Mouse (Mus musculus) adrenal gland, postnatal 4 days (tissue): ENCODE data around the gene Siah3. TPM values are rescaled to one million over a fixed set of nuclear protein-coding genes. Genes with fewer than 3 reads are reported as not detected.
"Not testable (repeated sequence)": the region's sequence is repeated elsewhere in the genome, so short reads cannot be mapped to it uniquely, and the experiment has no call there.

Experiments used
- DNase-seq, 2 experiments: peaks; one replicate each; pipeline ENCODE4 v3.0.0; 2021 to 2022; ENCODE audit warnings: low spot score in 2 of 2, mixed read lengths in 2 of 2
- long read RNA-seq, 2 experiments: library from polyadenylated mRNA; stranded (forward); transcript quantifications; one replicate each; pipeline ENCODE4 v2.0.0; 2021
- total RNA-seq, 2 experiments: library from RNA; stranded (reverse); gene quantifications; 2 replicates each; pipeline ENCODE4 v1.2.3; 2021

Siah3 gene
- under 1 TPM; 0.62 to 0.87 TPM for total RNA-seq
- long read RNA-seq, experiment 1: 0 reads
- long read RNA-seq, experiment 2, partial matches to known transcripts: 0 of 1 reads
- long read RNA-seq, experiment 2, other reads (novel, unspliced or antisense): 1 of 1 reads

DNA sequence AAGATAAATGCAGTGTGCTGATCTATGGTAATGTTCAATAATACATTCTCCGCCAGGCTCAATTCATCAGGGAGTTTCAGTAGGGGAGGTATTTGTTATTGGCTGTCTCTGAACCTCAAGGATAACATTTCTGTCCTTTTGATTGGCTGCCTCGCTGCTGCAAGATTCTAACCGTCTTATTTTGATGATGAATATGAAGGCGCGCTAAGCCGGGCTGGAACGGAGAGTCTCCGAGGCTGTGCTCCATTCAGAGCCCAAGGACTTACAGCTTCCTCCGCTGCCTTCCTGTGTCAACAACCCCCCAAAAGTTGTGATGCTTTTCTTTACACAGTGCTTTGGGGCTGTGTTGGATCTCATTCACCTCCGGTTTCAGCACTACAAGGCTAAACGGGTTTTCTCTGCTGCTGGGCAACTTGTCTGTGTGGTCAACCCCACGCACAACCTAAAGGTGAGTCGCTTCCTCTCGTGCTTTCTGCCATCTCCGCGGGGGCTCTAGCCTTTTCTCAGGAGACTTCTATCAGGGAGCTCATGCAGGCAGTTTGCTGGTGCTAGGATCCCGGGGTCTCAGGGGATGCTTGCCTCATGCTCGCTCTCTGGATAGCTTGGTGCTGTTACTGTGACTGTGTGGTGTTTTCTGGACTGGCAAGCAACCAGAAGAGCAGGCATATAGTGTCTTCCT lies at the start of gene Siah3:
Siah3 (plus strand) TSS at position 240 of the 679 bp plus-strand sequence.
- no peak for DNase-seq

DNA sequence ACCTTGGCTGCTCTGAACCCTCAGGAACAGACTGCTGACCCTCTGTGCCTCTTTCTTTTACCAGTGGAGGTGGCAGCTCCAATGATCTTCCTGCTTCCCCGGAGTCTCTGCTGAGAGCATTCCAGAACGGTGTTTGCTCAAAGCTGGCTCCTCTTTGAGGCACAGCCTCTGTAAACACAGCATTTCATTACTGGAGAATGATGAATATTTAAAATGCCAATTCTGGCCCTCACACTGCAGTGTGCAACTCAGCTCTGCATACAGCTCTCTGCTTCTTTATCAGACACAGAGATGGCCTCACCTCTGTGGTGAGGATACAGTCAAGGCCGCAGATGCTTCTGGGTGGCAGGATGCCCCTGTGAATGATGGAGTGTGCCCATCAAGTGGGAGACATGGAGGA lies 46.0 kb upstream of the Siah3 start:
- DNase-seq: no peak

DNA sequence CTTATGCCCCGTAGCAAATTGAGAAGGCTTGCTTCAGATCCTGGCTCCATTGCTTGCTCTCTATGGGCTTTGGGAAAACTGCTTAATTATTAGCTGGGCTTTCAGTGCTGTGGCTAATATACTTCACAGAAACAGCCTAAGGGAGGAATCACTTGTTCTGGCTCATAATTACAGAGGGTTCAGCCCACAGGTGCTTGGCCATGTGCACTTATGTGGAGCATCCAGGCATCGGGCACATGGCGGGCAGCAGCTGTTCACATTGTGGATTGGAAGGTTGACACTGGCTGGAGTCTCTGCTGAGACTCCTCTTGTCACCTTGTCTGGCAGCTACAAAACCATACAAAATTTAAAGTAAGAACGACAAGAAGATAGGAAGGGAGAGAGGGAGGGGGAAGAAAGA lies 45.4 kb upstream of the Siah3 start:
- no peak for DNase-seq

DNA sequence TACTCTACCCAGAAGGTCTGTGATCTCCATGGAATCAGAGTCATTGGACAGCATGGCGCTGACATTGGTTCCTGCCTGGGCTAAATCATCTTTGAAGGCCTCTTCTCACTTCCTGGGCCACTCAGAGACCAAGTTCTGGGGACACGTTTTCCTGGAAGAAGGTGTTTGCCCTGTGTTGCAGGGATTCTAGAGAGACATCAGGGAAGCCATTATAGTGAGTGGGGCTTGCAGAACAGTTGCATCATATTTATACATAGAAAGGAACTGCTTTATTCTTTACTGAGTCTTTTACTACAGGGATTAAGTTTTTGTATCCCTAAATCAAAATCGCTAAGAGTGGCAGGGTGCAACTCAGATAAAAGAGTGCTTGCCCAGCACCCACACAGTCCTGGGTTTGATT lies 37.1 kb upstream of the Siah3 start:
- no peak for DNase-seq

DNA sequence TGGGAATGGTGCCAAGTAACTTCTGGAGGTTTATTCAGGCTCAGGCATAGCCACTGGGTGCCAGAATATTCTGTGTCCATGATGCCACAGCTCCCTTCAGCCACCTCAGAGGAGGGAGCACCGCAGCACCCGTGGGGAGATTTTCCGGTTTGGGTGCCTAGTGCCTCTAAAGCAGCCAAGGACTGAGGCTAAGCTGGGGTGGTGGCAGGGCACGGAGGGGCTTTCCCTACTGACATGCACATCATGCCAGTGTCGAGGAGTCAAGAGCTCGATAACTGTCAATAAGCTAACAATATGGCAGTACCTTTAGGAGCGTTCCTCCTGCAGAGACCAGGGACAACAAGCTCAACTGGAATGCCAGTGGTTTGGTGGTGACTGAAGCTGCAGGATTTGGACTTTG lies 35.9 kb upstream of the Siah3 start:
- no peak for DNase-seq

DNA sequence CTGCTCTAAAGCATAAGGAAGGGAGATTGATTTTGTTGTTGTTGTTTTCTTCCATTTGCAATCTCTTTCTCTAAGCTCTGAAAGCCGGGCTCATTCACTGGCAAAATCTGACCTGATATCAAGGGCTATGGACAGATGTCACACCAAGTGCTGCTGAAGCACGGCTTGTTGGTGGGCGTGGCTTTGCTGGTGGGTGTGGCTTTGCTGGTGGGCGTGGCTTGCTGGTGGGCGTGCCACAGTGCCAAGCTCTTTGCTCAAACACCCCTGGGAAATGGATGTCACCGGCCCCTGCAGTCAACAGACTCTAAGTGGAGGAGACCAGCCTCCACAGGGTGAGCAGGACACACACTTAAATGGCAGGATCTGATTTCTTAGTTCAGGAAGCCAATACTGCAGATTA lies 35.0 kb upstream of the Siah3 start:
- no peak for DNase-seq

DNA sequence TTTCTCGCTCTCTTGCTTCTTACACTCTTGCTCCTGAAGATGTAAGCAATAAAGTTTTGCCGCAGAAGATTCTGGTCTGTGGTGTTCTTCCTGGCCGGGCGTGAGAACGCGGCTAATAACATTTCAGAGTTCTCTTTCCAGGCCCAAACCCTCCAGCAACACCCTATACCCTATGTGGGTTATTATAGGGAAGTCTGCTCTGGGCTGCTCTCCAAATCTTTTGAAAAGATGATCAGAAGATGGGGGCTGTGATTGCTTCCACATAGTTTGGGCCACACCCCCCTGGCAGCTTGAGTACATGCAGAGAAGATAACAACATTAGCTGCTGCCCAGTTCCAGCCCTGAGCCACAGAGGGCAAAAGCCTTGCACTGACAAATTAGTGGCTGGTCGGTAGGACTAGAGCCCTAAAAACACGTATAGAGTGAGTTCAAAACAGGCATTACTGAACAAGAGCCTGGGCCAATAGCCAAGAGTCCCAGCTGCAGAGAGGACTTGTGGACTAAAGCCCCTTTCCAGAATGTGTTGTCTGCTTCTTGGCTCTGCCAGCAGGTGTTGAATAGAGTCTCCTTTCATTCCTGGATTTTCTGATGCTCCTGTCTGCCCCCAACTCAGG lies 24.5 kb upstream of the Siah3 start:
- DNase-seq: no peak

DNA sequence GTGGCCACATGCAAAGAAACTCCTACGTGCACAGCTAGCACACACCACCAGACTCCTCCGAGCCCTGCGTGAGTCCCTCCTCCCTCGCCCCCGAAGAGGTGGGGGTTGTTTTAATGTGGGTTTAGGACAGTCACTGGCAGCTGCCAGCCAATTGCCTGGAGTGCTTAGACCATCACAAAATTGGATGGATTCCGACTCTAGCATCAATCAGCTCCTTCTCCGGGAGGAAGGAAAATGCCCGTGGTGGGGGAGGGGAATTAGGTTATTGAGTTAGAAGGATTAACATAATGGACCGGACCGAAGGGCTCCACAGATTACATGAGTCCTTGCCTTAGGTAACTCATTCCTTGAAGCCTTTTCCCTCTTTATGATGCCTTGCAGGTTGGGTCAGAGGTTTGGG lies 22.9 kb upstream of the Siah3 start:
- DNase-seq: no peak

DNA sequence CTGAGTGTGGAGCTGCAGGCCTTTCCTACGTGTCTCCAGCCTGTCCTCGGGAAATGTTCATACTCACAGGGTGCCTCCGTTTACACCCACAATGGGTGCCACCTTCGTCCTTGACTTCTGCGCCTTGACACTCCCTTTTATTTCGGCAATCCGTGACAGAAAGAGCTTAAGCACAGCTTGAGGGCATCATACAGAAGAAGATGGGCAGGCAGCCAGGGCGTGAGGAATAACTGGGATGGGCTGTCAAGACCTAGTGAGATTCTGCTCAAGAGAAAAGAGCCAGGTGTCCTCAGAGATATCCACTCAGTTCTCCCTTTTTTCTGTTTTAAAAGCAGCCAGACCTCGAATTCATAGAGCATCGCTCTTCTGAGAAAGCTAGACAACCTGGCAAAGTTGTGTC lies 21.2 kb upstream of the Siah3 start:
- DNase-seq: no peak

DNA sequence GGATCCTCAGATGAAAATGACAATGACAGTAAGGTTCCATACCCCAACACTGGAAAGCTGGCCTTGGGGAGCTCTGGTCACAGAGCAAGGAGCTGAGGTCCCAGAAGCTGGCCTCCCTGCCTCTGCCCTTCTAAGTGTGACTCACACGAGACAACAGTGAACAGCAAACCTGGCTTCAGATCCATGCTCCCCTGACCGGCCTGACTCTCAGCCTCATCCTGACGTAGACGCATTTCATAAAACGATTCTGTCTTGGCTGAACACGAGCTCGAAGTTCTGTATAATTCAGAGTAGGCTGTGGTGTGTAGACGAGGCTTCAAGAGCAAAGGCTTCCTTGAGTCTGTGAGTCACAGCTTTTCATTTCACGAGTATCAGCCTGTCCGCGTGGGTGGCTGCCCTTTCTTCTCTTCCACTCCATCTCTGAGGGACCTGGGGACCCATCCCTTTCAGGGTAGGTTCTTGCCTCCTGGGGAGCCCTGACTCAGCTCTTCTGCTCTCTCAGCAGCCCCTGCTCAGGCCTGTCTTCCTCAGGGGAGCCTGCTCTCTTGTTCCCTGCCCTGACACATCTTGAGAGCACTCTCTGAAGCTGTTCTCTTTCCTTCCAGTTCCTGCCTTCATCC lies 11.2 kb upstream of the Siah3 start:
- no peak for DNase-seq

DNA sequence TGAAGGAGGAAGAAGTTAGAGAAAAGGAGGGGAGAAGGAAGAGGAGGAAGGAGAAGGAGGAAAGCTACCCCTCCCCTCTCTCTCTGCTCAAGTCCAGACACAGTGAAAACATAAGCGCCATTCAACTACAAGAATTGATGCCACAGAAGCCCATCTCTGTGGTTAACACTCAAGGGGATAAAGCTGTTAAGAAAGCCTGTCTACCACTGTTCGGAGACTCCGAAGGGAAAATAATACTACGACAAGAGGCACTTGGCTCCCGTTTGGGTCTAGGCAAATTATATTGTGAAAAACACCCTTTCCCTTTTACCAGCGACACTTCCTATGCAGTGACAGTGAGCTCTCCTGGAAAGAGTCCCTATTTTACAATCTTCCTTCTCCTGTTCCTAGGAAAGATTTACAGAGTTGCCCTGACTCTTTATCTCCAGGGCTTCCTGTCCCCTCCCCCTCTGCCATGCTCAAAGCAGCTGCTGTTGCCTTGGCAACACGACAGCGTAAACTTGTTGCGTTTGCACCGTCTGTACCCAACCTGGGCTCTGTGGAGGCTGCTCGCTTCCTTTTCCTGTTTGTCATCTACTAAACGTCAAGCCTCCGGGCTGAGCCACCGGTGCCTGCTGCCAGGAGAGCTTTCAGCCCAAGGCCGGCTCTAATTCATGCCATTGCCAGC lies 10.4 kb upstream of the Siah3 start:
- DNase-seq: peak in 1 of 2 experiments; percentile 58

DNA sequence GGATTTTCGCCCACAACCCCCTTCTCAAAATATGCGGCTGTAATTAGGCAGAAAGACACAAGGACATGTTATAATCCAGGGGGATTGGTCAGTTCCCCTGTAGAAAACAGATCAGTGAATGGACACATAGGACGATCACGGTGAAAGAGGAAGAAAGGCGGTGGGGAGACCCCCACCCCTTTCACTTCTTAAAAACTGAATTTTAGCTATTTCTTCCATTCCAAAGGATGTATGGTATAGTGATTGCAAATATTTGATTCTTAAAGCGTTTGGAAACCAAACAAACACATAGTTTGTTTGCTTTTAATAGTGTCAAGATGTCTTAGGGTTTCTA lies 9.9 kb upstream of the Siah3 start:
- no peak for DNase-seq

DNA sequence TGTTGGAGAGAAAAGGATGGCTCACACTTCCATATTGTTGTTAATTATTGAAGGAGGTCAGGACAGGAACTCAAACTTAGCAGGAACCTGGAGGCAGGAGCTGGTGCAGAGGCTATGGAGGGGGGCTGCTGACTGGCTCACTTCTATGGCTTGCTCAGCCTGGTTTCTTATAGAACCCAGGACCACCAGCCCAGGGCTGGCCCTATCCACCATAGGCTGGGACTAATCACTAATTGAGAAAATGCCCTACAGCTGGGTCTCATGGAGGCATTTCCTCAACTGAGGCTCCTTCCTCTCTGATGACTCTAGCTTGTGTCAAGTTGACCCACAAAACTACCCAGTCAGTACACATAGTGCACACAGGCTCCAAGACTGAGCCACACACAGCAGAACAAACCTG lies 9.5 kb upstream of the Siah3 start:
- DNase-seq: not testable (repeated sequence)

DNA sequence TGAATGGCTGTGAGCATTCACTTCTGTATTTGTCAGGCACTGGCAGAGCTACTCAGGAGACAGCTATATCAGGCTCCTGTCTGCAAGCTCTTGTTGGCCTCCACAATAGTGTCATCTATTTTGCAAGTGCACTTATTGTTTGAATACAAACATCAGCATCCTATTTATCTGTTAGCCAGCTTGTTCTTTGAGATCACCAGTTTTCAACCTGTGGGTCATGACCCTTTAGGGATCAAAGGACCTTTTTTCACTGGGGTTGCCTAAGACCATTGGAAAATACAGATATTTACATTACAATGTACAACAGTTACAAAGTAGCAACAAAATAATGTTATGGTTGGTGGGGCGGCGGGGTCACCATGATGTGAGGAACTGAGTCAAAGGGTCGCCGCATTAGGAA lies 1.9 kb upstream of the Siah3 start:
- no peak for DNase-seq

DNA sequence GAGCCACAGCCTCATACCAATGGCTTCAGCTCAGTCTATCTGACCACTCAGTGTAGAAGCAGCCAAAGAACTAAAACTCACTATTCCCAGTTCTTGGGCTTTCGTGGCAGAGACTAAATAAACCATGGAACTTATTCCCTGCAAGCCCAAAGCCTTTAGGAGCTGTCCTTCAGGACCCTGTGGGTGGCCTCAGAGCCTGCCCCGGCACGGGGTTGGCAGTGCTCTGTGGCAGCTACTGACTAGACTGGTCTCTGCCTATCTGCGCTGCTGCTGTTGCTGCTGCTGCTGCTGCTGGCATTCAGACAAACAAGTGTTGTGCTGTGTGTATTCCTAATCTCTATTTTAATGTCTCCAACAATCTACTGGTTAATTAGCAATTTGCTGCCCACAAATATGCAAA lies 1.1 kb upstream of the Siah3 start:
- no peak for DNase-seq

DNA sequence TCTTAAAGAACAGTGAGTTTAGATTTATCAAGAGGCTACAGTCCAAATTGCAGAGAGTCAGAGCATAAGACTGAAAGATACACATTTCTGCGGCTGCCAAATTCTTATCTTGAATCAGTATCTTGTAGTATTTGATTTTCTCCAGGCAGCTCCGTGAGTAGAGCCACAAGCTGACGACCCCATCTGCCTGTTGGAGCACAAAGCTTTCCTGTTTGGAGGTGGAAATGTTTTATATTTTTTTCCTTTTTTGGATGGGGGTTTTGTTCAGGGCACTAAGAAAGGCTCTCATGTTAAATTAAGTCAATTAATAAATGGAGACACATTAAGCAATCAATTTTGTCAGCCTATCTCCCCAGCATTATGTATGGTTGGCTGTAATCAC lies 430 bp upstream of the Siah3 start:
- no peak for DNase-seq

DNA sequence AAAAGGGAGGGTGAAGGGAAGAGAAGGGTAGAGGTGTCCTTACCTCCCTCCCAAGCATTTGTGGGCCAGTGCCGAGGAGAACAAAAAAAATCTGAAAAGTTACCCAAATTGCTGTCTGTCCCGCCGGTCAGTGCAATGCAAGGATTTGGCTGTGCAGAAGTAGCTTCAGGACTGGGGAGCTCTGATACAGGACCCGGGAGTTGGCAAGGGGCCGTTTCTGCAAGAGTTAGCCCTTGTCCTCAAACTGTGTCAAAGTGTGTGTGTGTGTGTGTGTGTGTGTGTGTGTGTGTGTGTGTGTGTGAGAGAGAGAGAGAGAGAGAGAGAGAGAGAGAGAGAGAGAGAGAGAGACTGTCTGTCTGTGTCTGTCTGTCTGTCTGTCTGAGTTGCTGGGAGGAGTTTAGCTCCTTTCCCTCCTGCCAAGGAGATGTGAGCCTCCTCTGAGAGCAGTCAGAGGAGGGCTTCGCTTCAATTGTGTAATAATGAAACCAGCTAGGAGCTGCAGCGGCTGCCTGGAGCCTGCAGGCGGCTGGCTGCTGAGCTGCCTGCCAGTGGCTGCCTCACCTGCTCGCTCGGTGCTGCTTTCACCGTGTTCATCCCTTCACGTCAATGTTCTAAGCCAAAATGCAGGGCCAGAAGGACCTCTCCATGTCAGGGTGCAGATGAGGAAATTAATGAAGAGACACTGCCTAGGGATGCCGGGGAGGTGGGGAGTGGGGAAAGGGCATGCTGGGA lies 873 bp downstream of the Siah3 start:
- no peak for DNase-seq

DNA sequence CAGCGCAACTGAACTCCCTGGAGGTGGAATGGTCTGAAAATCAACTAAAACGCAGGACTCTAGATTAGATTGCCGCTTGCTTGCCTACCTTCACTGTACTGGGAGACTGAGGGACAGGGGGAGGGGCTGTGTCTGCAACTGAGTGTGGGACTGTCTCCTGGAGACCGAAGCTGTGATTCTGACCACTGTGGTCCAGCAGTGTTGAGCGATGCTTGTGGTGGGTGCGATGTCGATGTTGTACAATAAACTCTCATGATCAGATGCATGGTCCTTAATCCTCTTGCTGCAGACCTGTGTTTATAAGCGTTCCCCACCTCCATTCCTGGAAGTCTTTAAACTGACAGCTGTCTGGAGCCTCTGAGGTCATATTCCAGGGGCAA lies 1.4 kb downstream of the Siah3 start:
- no peak for DNase-seq

DNA sequence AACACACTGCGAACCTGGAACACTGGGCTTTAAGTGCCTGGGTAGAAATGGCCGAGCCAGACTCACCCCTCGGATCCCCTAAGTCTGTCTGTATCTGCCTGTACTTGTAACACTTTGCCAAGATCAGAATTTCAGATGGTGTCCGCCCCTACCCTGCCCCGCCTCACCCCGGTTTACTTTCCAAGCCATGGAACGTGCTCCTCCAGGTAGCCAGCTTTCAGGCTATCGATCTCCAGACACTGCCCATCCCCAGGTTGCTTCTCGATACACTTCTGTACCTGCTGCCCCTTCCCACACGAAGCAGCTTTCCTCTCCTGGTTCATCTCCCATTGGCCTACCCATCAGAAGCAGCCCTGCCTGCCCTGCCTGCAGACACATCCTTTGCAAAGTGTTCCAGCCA lies 3.6 kb downstream of the Siah3 start:
- no peak for DNase-seq

DNA sequence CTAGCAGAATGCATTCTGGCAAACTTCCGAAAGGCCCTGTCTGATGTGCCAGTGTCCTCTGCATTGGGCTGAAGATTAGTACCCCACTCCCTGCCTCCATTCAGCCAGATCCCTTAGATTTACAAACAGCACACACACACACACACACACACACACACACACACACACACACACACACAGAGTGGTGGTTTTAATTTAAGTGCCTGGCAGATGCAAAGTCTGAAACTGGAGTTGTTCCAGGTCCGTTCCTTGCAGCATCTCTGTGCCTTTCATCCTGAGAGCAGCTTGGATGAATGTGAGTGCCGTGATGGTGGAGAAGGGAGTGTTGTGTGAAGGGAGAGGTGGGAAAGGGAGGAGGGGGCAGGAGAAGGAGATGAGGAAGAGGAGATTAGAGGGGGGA lies 4.2 kb downstream of the Siah3 start:
- DNase-seq: no peak

DNA sequence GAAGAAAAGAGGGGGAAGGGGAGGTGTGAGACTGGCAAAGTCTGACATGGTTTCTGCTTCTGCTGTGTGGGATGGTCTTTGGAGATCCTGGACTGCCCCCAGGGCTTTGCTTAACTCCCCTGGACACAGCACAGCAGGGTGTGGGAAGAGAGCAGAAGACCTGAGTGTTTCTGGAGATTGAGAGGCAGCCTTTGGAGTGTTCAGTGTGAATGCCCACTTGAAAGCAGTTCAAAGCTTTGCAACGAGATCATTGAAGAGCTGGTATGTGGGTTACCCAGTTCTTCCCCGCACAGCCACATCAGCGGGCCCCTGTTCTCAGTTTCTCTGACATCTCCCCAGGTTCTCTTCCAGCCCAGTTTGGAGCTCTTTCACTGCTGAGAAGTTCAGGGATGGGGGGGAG lies 4.7 kb downstream of the Siah3 start:
- no peak for DNase-seq

DNA sequence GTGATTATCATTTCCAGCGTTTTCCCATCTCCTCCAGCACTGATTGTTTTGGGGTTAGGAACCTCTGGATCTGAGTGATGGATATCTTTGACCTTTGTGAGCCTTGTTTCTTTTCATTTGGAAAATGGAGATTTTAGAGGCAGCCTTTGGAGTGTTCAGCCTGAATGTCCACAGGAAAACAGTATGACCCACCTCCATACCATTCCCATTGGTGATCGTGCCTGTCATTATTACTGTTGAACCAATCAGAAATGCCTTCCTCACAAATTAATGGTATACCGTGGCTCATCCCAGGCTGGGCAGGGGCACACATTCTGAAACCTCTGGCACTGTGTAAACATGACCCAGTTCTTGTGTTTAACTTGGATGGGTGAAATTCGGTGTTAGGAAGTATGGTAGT lies 6.0 kb downstream of the Siah3 start:
- no peak for DNase-seq
